Mouse (Mus musculus): Measurements from ENCODE around the gene Glis1. TPM values are rescaled to one million over a fixed set of nuclear protein-coding genes. Genes with fewer than 3 reads are reported as not detected.

Glis1 gene
- total and polyA plus RNA-seq, 3 experiments = 0.16 to 0.38 (median 0.20) TPM

DNA sequence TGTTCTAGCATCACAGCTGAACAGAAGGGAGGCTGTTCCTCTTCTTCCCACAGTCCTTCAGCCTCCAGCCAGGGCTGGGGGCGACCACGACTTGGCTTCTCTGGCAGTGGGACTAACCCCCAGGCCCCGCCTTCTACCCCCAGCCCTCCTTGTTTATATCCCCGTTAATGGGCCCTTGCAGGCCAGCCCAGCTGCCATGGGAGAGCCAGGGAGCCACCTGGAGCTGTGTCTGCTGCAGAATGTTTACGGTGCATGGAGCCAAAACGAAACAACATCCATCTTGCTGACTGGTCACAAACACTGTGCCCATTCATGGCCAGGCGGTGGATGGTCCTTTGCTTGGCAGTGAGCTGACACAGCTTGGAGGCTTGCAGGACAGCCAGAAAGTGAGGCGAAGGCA lies 112.1 kb downstream of the Glis1 start:
- DNase-seq (ENCODE audit: low spot score) = no peak
- no peak overlapping the region for H3K4me3 ChIP-seq (ENCODE audit: low read depth, low read length)
- H3K4me1 ChIP-seq (ENCODE audit: insufficient read depth, low read depth, low read length) = no peaks in the 10 kb centered on the region
- H3K27me3 ChIP-seq (ENCODE audit: insufficient read depth, low read length) = peaks cover 19% of the 10 kb centered on the region
- no peaks in the 10 kb centered on the region for H3K9me3 ChIP-seq (replicated peaks)
- ATAC-seq (ENCODE audit: extremely low read depth, insufficient number of reproducible peaks, low FRiP score, poor library complexity, severe bottlenecking) = no peak
- no peak for TF ChIP-seq CTCF (IDR thresholded peaks at IDR 0.05; ENCODE audit: low read depth, low read length)
- H3K36me3 ChIP-seq (replicated peaks) = no peaks in the 10 kb centered on the region

DNA sequence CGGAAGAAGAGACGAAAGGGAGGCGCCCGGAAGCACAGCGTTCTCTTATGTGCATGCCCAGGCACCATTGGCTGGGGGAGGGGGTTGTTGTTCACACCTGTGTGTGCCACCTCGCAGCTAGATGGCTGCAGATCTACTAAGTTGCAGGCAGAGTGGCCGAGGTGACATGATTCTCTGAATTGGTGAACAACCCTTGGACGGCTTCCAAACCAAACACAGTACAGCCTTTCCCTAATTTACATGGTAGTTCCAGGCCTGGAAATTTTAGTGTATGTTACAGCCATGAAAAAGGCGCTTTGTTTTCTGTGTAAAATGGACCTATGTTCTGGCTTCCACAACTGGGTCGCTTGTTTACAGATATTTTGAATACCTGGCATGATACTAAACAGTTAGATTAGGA lies 115.7 kb downstream of the Glis1 start:
- no peaks in the 10 kb centered on the region for H3K4me1 ChIP-seq (ENCODE audit: insufficient read depth, low read depth, low read length)
- no peak for TF ChIP-seq CTCF (IDR thresholded peaks at IDR 0.05; ENCODE audit: low read depth, low read length)
- no peak for TF ChIP-seq GATA1 (IDR thresholded peaks at IDR 0.05; ENCODE audit: borderline replicate concordance, low read length)
- no peak for TF ChIP-seq GATA2 (IDR thresholded peaks at IDR 0.05; ENCODE audit: borderline replicate concordance, low read depth, low read length)
- no peak for TF ChIP-seq POLR2AphosphoS5 (IDR thresholded peaks at IDR 0.05; ENCODE audit: insufficient replicate concordance, low read depth, low read length)
- TF ChIP-seq TAL1 (conservative IDR thresholded peaks at IDR 0.05; ENCODE audit: low read depth, low read length) = no peak
- no peaks in the 10 kb centered on the region for H3K9me3 ChIP-seq (replicated peaks)
- no peaks in the 10 kb centered on the region for H3K36me3 ChIP-seq (replicated peaks)
- no peak for ATAC-seq (ENCODE audit: extremely low read depth, insufficient number of reproducible peaks, low FRiP score, poor library complexity, severe bottlenecking)
- no peak overlapping the region for H3K4me3 ChIP-seq (ENCODE audit: low read depth, low read length)
- DNase-seq (ENCODE audit: low spot score) = no peak
- peaks cover 17% of the 10 kb centered on the region for H3K27me3 ChIP-seq (ENCODE audit: insufficient read depth, low read length)

DNA sequence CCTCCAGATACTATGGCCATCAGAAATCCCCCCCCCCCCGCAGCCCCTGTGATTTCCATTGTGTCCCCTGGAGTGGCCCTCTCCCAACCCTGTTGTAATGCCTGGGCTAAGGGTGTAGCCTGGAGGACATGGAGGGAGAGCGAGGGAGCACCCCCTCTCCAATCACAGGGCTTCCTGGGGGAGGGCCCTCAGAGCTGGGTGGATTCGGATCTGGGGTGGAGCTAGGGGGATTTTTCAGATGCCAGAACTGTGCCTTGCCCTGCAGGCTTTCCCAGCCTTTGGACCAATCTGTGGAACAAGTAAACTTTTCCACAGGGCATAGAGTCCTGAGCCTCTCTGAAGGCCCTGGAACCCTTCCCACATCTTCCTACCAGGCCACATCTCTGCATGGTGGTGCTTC lies 116.2 kb downstream of the Glis1 start:
- H3K9me3 ChIP-seq (replicated peaks) = no peaks in the 10 kb centered on the region
- ATAC-seq (ENCODE audit: extremely low read depth, insufficient number of reproducible peaks, low FRiP score, poor library complexity, severe bottlenecking) (no peak), DNase-seq (ENCODE audit: low spot score) (no peak)
- peaks cover 17% of the 10 kb centered on the region for H3K27me3 ChIP-seq (ENCODE audit: insufficient read depth, low read length)
- H3K4me1 ChIP-seq (ENCODE audit: insufficient read depth, low read depth, low read length) = no peaks in the 10 kb centered on the region
- TF ChIP-seq GATA1 (IDR thresholded peaks at IDR 0.05; ENCODE audit: borderline replicate concordance, low read length) = no peak
- no peak for TF ChIP-seq CTCF (IDR thresholded peaks at IDR 0.05; ENCODE audit: low read depth, low read length)
- TF ChIP-seq POLR2AphosphoS5 (IDR thresholded peaks at IDR 0.05; ENCODE audit: insufficient replicate concordance, low read depth, low read length) = no peak
- TF ChIP-seq GATA2 (IDR thresholded peaks at IDR 0.05; ENCODE audit: borderline replicate concordance, low read depth, low read length) = no peak
- no peak for TF ChIP-seq TAL1 (conservative IDR thresholded peaks at IDR 0.05; ENCODE audit: low read depth, low read length)
- no peak overlapping the region for H3K4me3 ChIP-seq (ENCODE audit: low read depth, low read length)
- no peaks in the 10 kb centered on the region for H3K36me3 ChIP-seq (replicated peaks)

DNA sequence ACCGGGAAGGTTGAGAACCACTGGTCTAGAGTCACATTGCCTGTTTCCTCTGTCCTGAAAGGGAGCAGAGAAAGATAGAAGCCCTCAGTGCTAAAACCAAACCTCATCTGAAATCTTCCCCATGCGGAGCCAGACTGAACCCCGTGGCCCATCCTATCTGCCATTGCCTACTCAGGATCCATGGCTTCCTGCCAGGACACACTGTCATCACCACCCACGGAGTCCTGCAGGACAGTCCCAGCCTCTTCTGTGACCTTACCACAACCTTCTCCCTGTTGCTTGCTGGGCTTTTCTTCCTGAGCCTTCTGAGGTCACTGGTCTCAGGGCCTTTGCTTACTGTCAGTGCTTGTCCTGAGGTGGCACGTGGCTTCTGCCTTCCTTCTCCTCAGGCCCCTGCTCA lies 118.3 kb downstream of the Glis1 start:
- ATAC-seq (ENCODE audit: extremely low read depth, insufficient number of reproducible peaks, low FRiP score, poor library complexity, severe bottlenecking) = no peak
- TF ChIP-seq GATA1 (IDR thresholded peaks at IDR 0.05; ENCODE audit: borderline replicate concordance, low read length) (no peak), POLR2AphosphoS5 (IDR thresholded peaks at IDR 0.05; ENCODE audit: insufficient replicate concordance, low read depth, low read length) (no peak), TAL1 (conservative IDR thresholded peaks at IDR 0.05; ENCODE audit: low read depth, low read length) (no peak), GATA2 (IDR thresholded peaks at IDR 0.05; ENCODE audit: borderline replicate concordance, low read depth, low read length) (no peak), CTCF (IDR thresholded peaks at IDR 0.05; ENCODE audit: low read depth, low read length) (no peak)
- no peaks in the 10 kb centered on the region for H3K9me3 ChIP-seq (replicated peaks)
- H3K4me1 ChIP-seq (ENCODE audit: insufficient read depth, low read depth, low read length) = no peaks in the 10 kb centered on the region
- peaks cover 9% of the 10 kb centered on the region; the same call in 1 of the 2 replicates for H3K27me3 ChIP-seq (ENCODE audit: insufficient read depth, low read length)
- no peak for DNase-seq (ENCODE audit: low spot score)
- H3K4me3 ChIP-seq (ENCODE audit: low read depth, low read length) = no peak overlapping the region
- no peaks in the 10 kb centered on the region for H3K36me3 ChIP-seq (replicated peaks)

DNA sequence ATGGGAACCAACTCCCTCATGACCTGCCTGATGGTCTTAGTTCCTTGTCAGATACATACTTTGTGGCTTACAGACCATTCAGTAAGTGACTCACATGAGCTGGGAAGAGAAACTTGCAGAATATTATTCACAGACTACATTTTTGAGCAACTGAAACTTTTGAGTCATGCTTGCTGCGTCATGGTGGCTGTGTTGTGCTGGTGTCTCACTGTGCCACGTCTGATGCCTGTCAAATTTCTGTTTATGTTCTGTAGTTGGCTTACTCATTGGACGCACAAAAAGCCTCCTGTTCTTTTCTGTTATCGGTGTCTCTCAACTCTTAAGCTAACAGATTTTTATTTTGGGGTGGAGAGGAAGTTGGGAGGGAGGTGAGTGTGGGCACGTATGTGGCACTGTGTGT lies 119.4 kb downstream of the Glis1 start:
- Histone ChIP-seq H3K9me3 (replicated peaks) (no peaks in the 10 kb centered on the region), H3K4me1 (ENCODE audit: insufficient read depth, low read depth, low read length) (no peaks in the 10 kb centered on the region), H3K27me3 (ENCODE audit: insufficient read depth, low read length) (peaks cover 9% of the 10 kb centered on the region; the same call in 1 of the 2 replicates), H3K36me3 (replicated peaks) (no peaks in the 10 kb centered on the region), H3K4me3 (ENCODE audit: low read depth, low read length) (no peak overlapping the region)
- TF ChIP-seq POLR2AphosphoS5 (IDR thresholded peaks at IDR 0.05; ENCODE audit: insufficient replicate concordance, low read depth, low read length) (no peak), GATA2 (IDR thresholded peaks at IDR 0.05; ENCODE audit: borderline replicate concordance, low read depth, low read length) (no peak)
- ATAC-seq (ENCODE audit: extremely low read depth, insufficient number of reproducible peaks, low FRiP score, poor library complexity, severe bottlenecking) = no peak
- no peak for DNase-seq (ENCODE audit: low spot score)

DNA sequence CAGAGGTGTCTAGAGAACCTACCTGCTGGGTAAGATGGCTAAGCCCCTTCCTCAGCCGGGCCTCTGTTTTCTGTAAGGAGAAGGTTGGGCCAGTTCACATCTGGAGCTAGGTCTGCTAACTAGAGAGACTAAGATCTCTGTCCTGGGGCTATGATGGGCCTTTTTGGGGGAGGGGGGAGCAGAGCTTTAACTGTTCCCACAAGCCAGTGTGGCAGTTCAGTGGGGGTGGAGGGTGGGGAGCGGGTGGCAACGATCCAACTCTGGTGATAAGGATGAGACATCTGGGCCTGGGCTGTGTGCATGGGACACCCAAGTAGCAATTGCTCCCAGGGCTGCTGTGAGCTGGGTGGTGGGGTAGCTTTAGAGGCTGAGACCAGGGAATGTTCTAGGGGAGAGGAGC lies 124.4 kb downstream of the Glis1 start:
- TF ChIP-seq TAL1 (conservative IDR thresholded peaks at IDR 0.05; ENCODE audit: low read depth, low read length) (no peak), GATA2 (IDR thresholded peaks at IDR 0.05; ENCODE audit: borderline replicate concordance, low read depth, low read length) (no peak), POLR2AphosphoS5 (IDR thresholded peaks at IDR 0.05; ENCODE audit: insufficient replicate concordance, low read depth, low read length) (no peak), GATA1 (IDR thresholded peaks at IDR 0.05; ENCODE audit: borderline replicate concordance, low read length) (no peak), CTCF (IDR thresholded peaks at IDR 0.05; ENCODE audit: low read depth, low read length) (no peak)
- Histone ChIP-seq H3K4me1 (ENCODE audit: insufficient read depth, low read depth, low read length) (no peaks in the 10 kb centered on the region), H3K27me3 (ENCODE audit: insufficient read depth, low read length) (peaks cover 5% of the 10 kb centered on the region; the same call in 1 of the 2 replicates), H3K4me3 (ENCODE audit: low read depth, low read length) (no peak overlapping the region), H3K36me3 (replicated peaks) (no peaks in the 10 kb centered on the region), H3K9me3 (replicated peaks) (no peaks in the 10 kb centered on the region)
- no peak for ATAC-seq (ENCODE audit: extremely low read depth, insufficient number of reproducible peaks, low FRiP score, poor library complexity, severe bottlenecking)
- no peak for DNase-seq (ENCODE audit: low spot score)

DNA sequence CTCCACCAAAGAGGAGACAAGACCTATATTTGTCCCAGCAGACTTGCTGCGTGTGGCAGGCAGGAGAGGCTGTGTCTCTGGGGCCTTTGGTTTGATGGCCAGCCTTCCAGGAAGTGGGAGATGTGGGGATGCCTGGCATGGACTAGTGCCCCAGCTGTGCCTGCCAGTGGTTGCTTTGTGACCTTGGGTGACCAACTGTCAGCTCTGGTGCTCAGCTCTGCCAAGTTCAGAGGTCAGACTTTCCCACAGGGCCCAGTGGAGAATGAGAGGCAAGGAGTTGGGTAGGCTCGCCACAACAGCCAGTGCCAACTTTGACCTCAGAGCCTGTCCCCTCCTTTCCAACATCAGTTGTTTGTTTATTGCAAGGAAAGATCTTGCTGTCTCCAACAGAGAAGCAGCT lies 126.7 kb downstream of the Glis1 start:
- Histone ChIP-seq H3K36me3 (replicated peaks) (no peaks in the 10 kb centered on the region), H3K27me3 (ENCODE audit: insufficient read depth, low read length) (peaks cover 9% of the 10 kb centered on the region), H3K9me3 (replicated peaks) (no peaks in the 10 kb centered on the region), H3K4me3 (ENCODE audit: low read depth, low read length) (no peak overlapping the region), H3K4me1 (ENCODE audit: insufficient read depth, low read depth, low read length) (no peaks in the 10 kb centered on the region)
- no peak for ATAC-seq (ENCODE audit: extremely low read depth, insufficient number of reproducible peaks, low FRiP score, poor library complexity, severe bottlenecking)
- TF ChIP-seq POLR2AphosphoS5 (IDR thresholded peaks at IDR 0.05; ENCODE audit: insufficient replicate concordance, low read depth, low read length) (no peak), GATA1 (IDR thresholded peaks at IDR 0.05; ENCODE audit: borderline replicate concordance, low read length) (no peak), GATA2 (IDR thresholded peaks at IDR 0.05; ENCODE audit: borderline replicate concordance, low read depth, low read length) (no peak), CTCF (IDR thresholded peaks at IDR 0.05; ENCODE audit: low read depth, low read length) (no peak), TAL1 (conservative IDR thresholded peaks at IDR 0.05; ENCODE audit: low read depth, low read length) (no peak)
- no peak for DNase-seq (ENCODE audit: low spot score)

Measured in G1E (cell line).